Comparison of ENCODE assay signal across 12 mouse cellular contexts in genomic region chr6:32482469-32482868, GRCm38 (mm10).
"Had no signal": no experiment of that assay in that cellular context is flagged by ENCODE, and none has a peak within 500 bp of the region (broad histone marks: within the 10 kb centered on the region; RNA-seq: fewer than 3 reads in every experiment).

No protein-coding gene starts in this region.

- H3K27me3 ChIP-seq: limb, embryonic 15.5 days; liver, embryonic 12.5 days; midbrain, embryonic 15.5 days; neural tube, embryonic 12.5 days had no signal

- ATAC-seq: liver, embryonic 12.5 days; midbrain, embryonic 15.5 days had no signal

- H3K9me3 ChIP-seq: limb, embryonic 15.5 days; liver, embryonic 12.5 days; midbrain, embryonic 10.5 days; midbrain, embryonic 15.5 days; neural tube, embryonic 12.5 days had no signal

- H3K9ac ChIP-seq: limb, embryonic 15.5 days; liver, embryonic 12.5 days; lung, embryonic 14.5 days; midbrain, embryonic 15.5 days; neural tube, embryonic 12.5 days had no signal

- H3K4me3 ChIP-seq: limb, embryonic 15.5 days; liver, embryonic 12.5 days; midbrain, embryonic 10.5 days; midbrain, embryonic 15.5 days; neural tube, embryonic 12.5 days had no signal

- H3K4me2 ChIP-seq: limb, embryonic 15.5 days; liver, embryonic 12.5 days; lung, embryonic 14.5 days; midbrain, embryonic 15.5 days; neural tube, embryonic 12.5 days had no signal

- H3K27ac ChIP-seq: limb, embryonic 15.5 days; liver, embryonic 12.5 days; midbrain, embryonic 10.5 days; midbrain, embryonic 15.5 days; neural tube, embryonic 12.5 days; stomach, postnatal 0 days had no signal

- DNase-seq: kidney, postnatal 36 days; lung, embryonic 14.5 days; lung, postnatal 10 days; lung, postnatal 4 days; right cerebral cortex, adult 18-20 months; thymus, postnatal 4 days had no signal

- H3K36me3 ChIP-seq: limb, embryonic 15.5 days; liver, embryonic 12.5 days; midbrain, embryonic 10.5 days; midbrain, embryonic 15.5 days; neural tube, embryonic 12.5 days had no signal
